Mouse (Mus musculus): ENCODE measurements at regions not wholly inside any gene's neighbourhood (a gene's known extent, or its start where the extent isn't known, plus 50 kb on each side); places are given as distances from the start of the nearest gene placed in this dataset.
"Not testable (repeated sequence)": the region's sequence is repeated elsewhere in the genome, so short reads cannot be mapped to it uniquely, and the experiment has no call there.

GRCm38 (mm10) chr6:144908646-144909045 lies 126.9 kb upstream of the Sox5 start:
- WGBS, result 95% methylated on average over 11 of the region's 11 CpGs
- Histone ChIP-seq H3K9ac (ENCODE audit: low read depth, low read length) (no peak overlapping the region), H3K4me3 (ENCODE audit: low read depth, low read length) (no peak overlapping the region), H3K4me1 (replicated peaks; ENCODE audit: control insufficient read depth, insufficient read depth, low read length) (no peaks in the 10 kb centered on the region), H3K9me3 (ENCODE audit: control insufficient read depth) (no peaks in the 10 kb centered on the region), H3K27ac (ENCODE audit: low read depth, low read length) (no peak overlapping the region), H3K36me3 (ENCODE audit: control insufficient read depth, insufficient read depth) (no peaks in the 10 kb centered on the region), H3K27me3 (replicated peaks; ENCODE audit: control insufficient read depth, insufficient read depth, low read length) (no peaks in the 10 kb centered on the region), H3K4me2 (replicated peaks; ENCODE audit: low read depth) (no peak overlapping the region)
- no peak for ATAC-seq
- TF ChIP-seq CTCF (IDR thresholded peaks at IDR 0.05; ENCODE audit: low read depth), result 0 out of 2 replicates have a peak, but pooled peaks have one; percentile 5

DNA sequence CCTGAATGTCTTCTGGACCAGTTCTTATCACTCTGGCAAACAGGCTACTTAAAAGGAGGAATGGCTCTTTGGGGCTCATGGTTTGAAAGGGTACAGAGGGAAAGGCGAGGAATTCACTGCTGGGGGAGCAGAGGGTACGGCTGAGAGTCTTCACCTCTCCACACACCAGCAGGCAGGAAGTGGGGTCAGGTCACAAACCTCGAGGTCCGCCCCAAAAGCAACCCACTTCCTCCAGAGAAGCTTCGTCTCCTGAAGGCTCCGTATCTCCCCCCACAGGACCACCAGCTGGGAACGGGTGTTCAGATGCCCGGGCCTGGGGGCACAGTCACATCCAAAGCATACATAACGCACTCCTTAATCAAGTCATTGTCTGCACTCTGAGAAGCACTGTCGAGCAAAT lies 121.4 kb upstream of the Sox5 start:
- no peaks in the 10 kb centered on the region for H3K27me3 ChIP-seq (replicated peaks; ENCODE audit: control insufficient read depth, insufficient read depth, low read length)
- H3K4me2 ChIP-seq (replicated peaks; ENCODE audit: low read depth), result no peak overlapping the region
- 72% methylated on average over 10 of the region's 10 CpGs for WGBS
- no peak overlapping the region for H3K9ac ChIP-seq (ENCODE audit: low read depth, low read length)
- no peaks in the 10 kb centered on the region for H3K9me3 ChIP-seq (ENCODE audit: control insufficient read depth)
- TF ChIP-seq CTCF (IDR thresholded peaks at IDR 0.05; ENCODE audit: low read depth), result no peak
- no peaks in the 10 kb centered on the region for H3K4me1 ChIP-seq (replicated peaks; ENCODE audit: control insufficient read depth, insufficient read depth, low read length)
- no peak overlapping the region for H3K27ac ChIP-seq (ENCODE audit: low read depth, low read length)
- no peak for ATAC-seq
- no peak overlapping the region for H3K4me3 ChIP-seq (ENCODE audit: low read depth, low read length)
- H3K36me3 ChIP-seq (ENCODE audit: control insufficient read depth, insufficient read depth), result no peaks in the 10 kb centered on the region

DNA sequence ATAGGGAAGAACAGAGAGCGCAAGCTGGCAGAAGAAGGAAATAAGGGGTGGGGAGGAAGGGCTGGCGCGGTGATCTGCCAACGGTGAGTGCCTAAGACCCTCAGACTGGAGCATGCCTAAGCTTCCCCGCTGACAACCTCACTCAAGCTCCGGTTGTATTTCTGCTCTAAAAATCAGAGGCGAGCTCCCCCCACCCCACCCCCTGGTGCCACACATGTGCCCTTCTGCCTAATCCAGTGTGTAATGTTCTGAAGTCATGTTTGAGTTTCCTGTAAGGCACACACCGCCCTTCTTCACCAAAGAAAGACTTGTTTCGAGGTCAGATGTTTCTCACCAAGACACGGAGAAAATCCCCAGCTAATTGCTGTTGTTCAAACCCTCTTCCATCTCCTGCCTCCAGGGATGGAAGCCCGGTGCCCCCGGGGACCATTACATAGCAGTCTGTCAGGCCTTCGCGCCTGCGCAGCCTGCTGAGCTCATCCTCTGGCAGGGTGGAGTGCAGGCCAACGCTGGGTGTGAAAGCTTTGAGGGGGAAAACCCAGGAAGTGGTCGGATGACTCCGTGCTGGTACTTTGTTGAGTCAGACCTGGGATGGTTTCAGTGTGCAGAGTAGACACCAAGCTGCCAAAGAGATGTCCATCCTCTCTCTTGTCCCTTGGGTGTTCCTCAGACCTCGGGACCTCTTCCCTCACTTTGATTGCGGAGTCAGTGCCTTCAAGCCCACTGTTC lies 120.7 kb upstream of the Sox5 start:
- no peak for ATAC-seq
- no peaks in the 10 kb centered on the region for H3K36me3 ChIP-seq (ENCODE audit: control insufficient read depth, insufficient read depth)
- H3K27ac ChIP-seq (ENCODE audit: low read depth, low read length), result no peak overlapping the region
- no peaks in the 10 kb centered on the region for H3K27me3 ChIP-seq (replicated peaks; ENCODE audit: control insufficient read depth, insufficient read depth, low read length)
- H3K9me3 ChIP-seq (ENCODE audit: control insufficient read depth), result no peaks in the 10 kb centered on the region
- 72% methylated on average over 20 of the region's 20 CpGs for WGBS
- TF ChIP-seq CTCF (IDR thresholded peaks at IDR 0.05; ENCODE audit: low read depth), result no peak
- H3K9ac ChIP-seq (ENCODE audit: low read depth, low read length), result no peak overlapping the region
- H3K4me1 ChIP-seq (replicated peaks; ENCODE audit: control insufficient read depth, insufficient read depth, low read length), result no peaks in the 10 kb centered on the region
- no peak overlapping the region for H3K4me3 ChIP-seq (ENCODE audit: low read depth, low read length)
- no peak overlapping the region for H3K4me2 ChIP-seq (replicated peaks; ENCODE audit: low read depth)

DNA sequence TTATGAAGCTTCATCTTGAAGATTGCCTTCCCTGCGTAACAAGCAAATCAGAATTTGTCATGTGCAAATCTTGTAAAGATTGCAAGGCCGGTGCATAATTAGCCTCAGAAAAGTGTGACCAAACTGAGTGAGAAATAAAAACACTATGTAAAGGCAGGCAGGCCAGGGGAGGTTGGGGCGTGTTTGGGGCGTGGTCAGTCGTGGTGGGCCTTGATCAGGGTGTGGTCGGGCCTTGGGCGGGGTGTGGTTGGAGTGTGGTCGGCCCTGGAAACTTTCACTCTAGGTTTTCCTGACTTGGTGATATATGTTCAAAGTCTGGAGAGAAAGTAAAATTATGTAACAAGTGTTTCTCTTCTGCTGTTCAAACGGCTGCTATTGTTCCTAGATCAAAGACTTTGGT lies 120.0 kb upstream of the Sox5 start:
- H3K27me3 ChIP-seq (replicated peaks; ENCODE audit: control insufficient read depth, insufficient read depth, low read length), result no peaks in the 10 kb centered on the region
- H3K9ac ChIP-seq (ENCODE audit: low read depth, low read length), result no peak overlapping the region
- WGBS, result 48% methylated on average over 9 of the region's 9 CpGs
- no peak overlapping the region for H3K4me2 ChIP-seq (replicated peaks; ENCODE audit: low read depth)
- no peak overlapping the region for H3K27ac ChIP-seq (ENCODE audit: low read depth, low read length)
- H3K4me1 ChIP-seq (replicated peaks; ENCODE audit: control insufficient read depth, insufficient read depth, low read length), result no peaks in the 10 kb centered on the region
- H3K4me3 ChIP-seq (ENCODE audit: low read depth, low read length), result no peak overlapping the region
- no peaks in the 10 kb centered on the region for H3K9me3 ChIP-seq (ENCODE audit: control insufficient read depth)
- no peak for TF ChIP-seq CTCF (IDR thresholded peaks at IDR 0.05; ENCODE audit: low read depth)
- no peaks in the 10 kb centered on the region for H3K36me3 ChIP-seq (ENCODE audit: control insufficient read depth, insufficient read depth)
- ATAC-seq, result no peak

DNA sequence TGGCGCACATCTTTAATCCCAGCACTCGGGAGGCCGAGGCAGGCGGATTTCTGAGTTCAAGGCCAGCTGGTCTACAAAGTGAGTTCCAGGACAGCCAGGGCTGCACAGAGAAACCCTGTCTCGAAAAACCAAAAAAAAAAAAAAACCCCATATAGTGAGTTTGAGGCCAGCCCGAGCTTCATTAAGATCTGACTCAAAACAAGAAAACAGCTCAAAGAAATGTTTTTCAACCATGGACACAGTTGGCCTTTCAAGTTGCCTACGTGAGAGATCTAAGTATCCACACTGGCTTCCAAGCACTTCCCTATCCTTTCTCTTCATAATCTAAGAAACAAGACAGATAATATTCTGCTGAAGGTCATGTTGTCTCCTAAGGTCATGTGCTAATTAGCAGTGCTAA lies 119.1 kb upstream of the Sox5 start:
- not testable (repeated sequence) for H3K36me3 ChIP-seq (ENCODE audit: control insufficient read depth, insufficient read depth); H3K27me3 ChIP-seq (replicated peaks; ENCODE audit: control insufficient read depth, insufficient read depth, low read length); H3K9ac ChIP-seq (ENCODE audit: low read depth, low read length); H3K4me1 ChIP-seq (replicated peaks; ENCODE audit: control insufficient read depth, insufficient read depth, low read length); H3K27ac ChIP-seq (ENCODE audit: low read depth, low read length); ATAC-seq; H3K4me3 ChIP-seq (ENCODE audit: low read depth, low read length); H3K4me2 ChIP-seq (replicated peaks; ENCODE audit: low read depth); H3K9me3 ChIP-seq (ENCODE audit: control insufficient read depth)
- WGBS, result 91% methylated on average over 7 of the region's 7 CpGs

GRCm38 (mm10) chr6:144897526-144897925 lies 115.7 kb upstream of the Sox5 start:
- no peak overlapping the region for H3K9ac ChIP-seq (ENCODE audit: low read depth, low read length)
- no peaks in the 10 kb centered on the region for H3K9me3 ChIP-seq (ENCODE audit: control insufficient read depth)
- no peaks in the 10 kb centered on the region for H3K36me3 ChIP-seq (ENCODE audit: control insufficient read depth, insufficient read depth)
- ATAC-seq, result no peak
- TF ChIP-seq CTCF (IDR thresholded peaks at IDR 0.05; ENCODE audit: low read depth), result no peak
- H3K4me1 ChIP-seq (replicated peaks; ENCODE audit: control insufficient read depth, insufficient read depth, low read length), result no peaks in the 10 kb centered on the region
- no peaks in the 10 kb centered on the region for H3K27me3 ChIP-seq (replicated peaks; ENCODE audit: control insufficient read depth, insufficient read depth, low read length)
- H3K4me2 ChIP-seq (replicated peaks; ENCODE audit: low read depth), result no peak overlapping the region
- no peak overlapping the region for H3K27ac ChIP-seq (ENCODE audit: low read depth, low read length)
- H3K4me3 ChIP-seq (ENCODE audit: low read depth, low read length), result no peak overlapping the region
- 68% methylated on average over 3 of the region's 3 CpGs for WGBS

- H3K27me3 ChIP-seq (replicated peaks; ENCODE audit: control insufficient read depth, insufficient read depth, low read length), result no peaks in the 10 kb centered on the region
- no peak overlapping the region for H3K9ac ChIP-seq (ENCODE audit: low read depth, low read length)
- H3K27ac ChIP-seq (ENCODE audit: low read depth, low read length), result no peak overlapping the region
- no peaks in the 10 kb centered on the region for H3K36me3 ChIP-seq (ENCODE audit: control insufficient read depth, insufficient read depth)
- no peak for TF ChIP-seq CTCF (IDR thresholded peaks at IDR 0.05; ENCODE audit: low read depth)
- ATAC-seq, result no peak
- no peak overlapping the region for H3K4me3 ChIP-seq (ENCODE audit: low read depth, low read length)
- WGBS, result 48% methylated on average over 2 of the region's 2 CpGs
- no peak overlapping the region for H3K4me2 ChIP-seq (replicated peaks; ENCODE audit: low read depth)
- H3K9me3 ChIP-seq (ENCODE audit: control insufficient read depth), result no peaks in the 10 kb centered on the region
- no peaks in the 10 kb centered on the region for H3K4me1 ChIP-seq (replicated peaks; ENCODE audit: control insufficient read depth, insufficient read depth, low read length)
Observed at GRCm38 (mm10) chr6:144890914-144891313, 109.1 kb upstream of the Sox5 start.

All from intestine, postnatal 0 days (tissue).